Mouse (Mus musculus) E14TG2a.4 (cell line): ENCODE measurements around the gene Zkscan17.

Experiments used
- CTCF ChIP-seq: conservative IDR thresholded peaks from 2 replicates; pipeline ENCODE4 v1.5.1; 2014; ENCODE audit warnings: low read length
- POU5F1 ChIP-seq: IDR thresholded peaks from 2 replicates; pipeline ENCODE4 v1.6.1; 2014; ENCODE audit warnings: low read length, borderline replicate concordance

DNA sequence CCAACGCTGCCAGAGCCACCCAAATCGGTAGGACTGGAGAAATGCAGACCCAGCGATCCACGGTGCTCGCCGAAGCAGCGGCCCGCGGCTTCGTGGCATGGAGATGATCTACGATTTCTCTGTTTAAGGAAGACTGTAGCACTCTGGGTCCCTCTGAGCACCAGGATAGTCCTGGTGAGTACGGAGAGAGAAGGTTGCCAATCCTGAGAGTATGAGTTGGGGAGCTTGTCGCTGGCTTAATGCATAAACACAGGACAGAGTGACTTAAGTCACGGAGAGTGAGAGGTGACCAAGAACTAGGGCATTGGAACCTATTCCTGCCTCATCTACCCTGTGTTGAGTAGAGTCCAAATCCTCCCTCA lies 19.9 kb downstream of the Zkscan17 start:
- TF ChIP-seq CTCF (no peak), POU5F1 (no peak)
